Mouse (Mus musculus) lung, adult 2 months (tissue): Measurements from ENCODE around the gene Lpar3.

Experiments used
- CTCF ChIP-seq: fragments of 200-500 bp; IDR thresholded peaks from 2 replicates; pipeline ENCODE4 v1.5.1; 2011; ENCODE audit warnings: mild to moderate bottlenecking, low read length, control low read depth; ENCODE audit not compliant: insufficient read depth
- POLR2A ChIP-seq: fragments of 200-500 bp; IDR thresholded peaks from 2 replicates; pipeline ENCODE4 v1.6.1; 2011; ENCODE audit warnings: low read depth, mild to moderate bottlenecking, control low read depth, low read length, borderline replicate concordance; ENCODE audit errors: extremely low read depth

GRCm38 (mm10) chr3:146307886-146308285, 87.1 kb downstream of the Lpar3 start:
- TF ChIP-seq POLR2A (no peak), CTCF (no peak)
